Mouse (Mus musculus): ENCODE data around the gene Neu2. TPM values are rescaled to one million over a fixed set of nuclear protein-coding genes. Genes with fewer than 3 reads are reported as not detected.

Gene Neu2
- polyA plus RNA-seq, 1 experiment = not detected

DNA sequence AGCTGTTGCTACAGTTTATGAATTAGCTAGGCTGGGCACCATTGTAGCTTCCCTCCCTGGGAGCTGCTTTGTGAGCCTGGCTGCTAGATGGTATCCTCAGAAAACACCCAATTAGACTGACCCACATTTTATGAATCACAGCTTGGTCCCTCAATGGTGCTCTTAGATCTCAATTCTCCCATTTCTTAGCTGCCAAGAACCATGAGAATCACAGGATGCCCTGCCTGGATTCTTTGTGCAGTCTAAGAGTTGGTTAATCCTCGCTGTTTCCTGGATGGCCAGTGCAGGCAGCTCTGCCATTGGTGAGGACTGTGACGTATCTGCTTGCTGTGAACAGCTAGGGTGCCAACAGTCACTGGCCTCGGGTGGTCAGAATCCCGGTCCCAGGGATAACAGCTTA is 16.1 kb upstream of the Neu2 start:
- Histone ChIP-seq H3K4me3 (replicated peaks) (no peak overlapping the region), H3K4me1 (0 out of 2 replicates have a peak, but pooled peaks cover 3% of the 10 kb centered on the region), H3K36me3 (replicated peaks; ENCODE audit: low read length) (no peaks in the 10 kb centered on the region), H3K27me3 (replicated peaks) (peaks cover 55% of the 10 kb centered on the region), H3K9me3 (peaks cover 9% of the 10 kb centered on the region)
- no peak for TF ChIP-seq FLI1 (IDR thresholded peaks at IDR 0.05; ENCODE audit: low read length)
- no peak for TF ChIP-seq GATA1 (IDR thresholded peaks at IDR 0.05; ENCODE audit: borderline replicate concordance, low read length)

DNA sequence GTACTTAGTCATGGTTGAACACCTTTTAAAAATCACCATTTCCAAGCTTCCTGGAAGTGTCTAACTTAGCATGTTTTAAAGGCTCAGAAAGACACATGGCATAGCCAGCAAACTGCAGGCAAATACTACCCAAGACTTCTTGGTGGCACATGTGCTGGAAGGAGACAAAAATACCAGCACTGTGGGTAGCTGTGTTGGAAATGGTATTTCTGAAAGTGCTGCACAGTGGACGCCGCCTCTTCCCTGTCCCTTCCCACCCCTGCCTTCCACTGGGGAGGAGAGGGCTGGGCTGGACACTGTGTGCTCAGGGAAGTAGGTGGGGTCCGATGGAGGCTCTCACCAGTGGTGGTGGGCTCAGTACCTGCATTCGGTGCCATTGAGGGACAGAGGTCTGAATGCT is 4.2 kb upstream of the Neu2 start:
- H3K9me3 ChIP-seq = peaks cover 7% of the 10 kb centered on the region; the same call in 1 of the 2 replicates
- TF ChIP-seq GATA1 (IDR thresholded peaks at IDR 0.05; ENCODE audit: borderline replicate concordance, low read length) = no peak
- TF ChIP-seq FLI1 (IDR thresholded peaks at IDR 0.05; ENCODE audit: low read length) = no peak
- no peaks in the 10 kb centered on the region for H3K36me3 ChIP-seq (replicated peaks; ENCODE audit: low read length)
- peaks cover 16% of the 10 kb centered on the region for H3K4me1 ChIP-seq
- H3K27me3 ChIP-seq (replicated peaks) = peaks cover 81% of the 10 kb centered on the region
- no peak overlapping the region for H3K4me3 ChIP-seq (replicated peaks)

- H3K27me3 ChIP-seq (replicated peaks) = peaks cover 91% of the 10 kb centered on the region
These were observed 1.8 kb upstream of the Neu2 start for GRCm38 (mm10) chr1:87507857-87508256.

DNA sequence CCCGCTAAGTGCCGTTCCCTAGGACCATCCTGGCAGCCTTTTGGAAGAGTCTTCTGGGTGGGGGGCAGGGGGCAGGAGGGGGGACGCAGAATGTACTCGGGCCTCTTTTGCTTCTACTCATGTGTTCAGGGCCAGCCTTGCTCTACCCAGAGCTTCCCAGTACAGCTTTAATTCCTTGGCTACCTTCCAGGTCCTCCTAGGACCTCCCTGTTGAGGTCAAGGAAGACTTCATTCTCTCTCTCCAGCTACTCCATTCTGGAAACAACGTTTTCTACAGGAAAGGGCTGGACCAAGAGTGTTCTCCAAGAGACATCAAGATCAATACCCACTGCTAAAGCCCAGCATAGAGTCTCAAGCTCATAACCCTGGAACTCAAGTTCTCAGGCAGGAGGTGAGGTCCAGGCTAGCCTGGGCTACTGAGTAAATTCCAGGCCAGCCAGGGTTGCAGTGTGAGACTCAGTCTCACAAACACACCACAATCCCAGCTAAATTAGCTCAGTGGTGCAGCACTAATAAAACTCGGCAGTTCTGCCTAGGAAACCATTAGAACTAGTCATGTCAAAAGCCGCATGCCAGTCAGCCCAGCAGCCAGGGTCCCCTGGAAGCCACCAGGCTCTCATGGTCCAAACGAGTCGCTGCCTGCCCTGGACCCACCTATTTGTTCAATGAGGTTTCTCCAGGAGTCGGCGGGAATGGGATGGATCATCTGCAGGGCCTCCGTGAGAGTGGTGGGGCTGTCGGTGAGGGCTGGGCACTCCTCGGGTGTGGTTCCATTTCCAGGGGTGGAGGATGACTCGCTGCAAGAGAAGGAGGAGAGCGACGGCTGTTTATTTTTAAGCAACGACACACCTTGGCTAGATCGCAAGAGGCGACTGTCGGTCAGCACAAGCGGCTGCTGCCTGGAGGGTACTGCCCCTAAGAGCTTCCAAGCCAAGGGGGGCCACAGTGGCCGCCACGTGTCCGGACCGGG is 813 bp upstream of the Neu2 start:
- Histone ChIP-seq H3K4me1 (peaks cover 16% of the 10 kb centered on the region), H3K9me3 (peaks cover 33% of the 10 kb centered on the region), H3K4me3 (replicated peaks) (peak overlapping the region; percentile 89), H3K36me3 (replicated peaks; ENCODE audit: low read length) (no peaks in the 10 kb centered on the region), H3K27me3 (replicated peaks) (peaks cover 91% of the 10 kb centered on the region)
- TF ChIP-seq FLI1 (IDR thresholded peaks at IDR 0.05; ENCODE audit: low read length) = no peak
- TF ChIP-seq GATA1 (IDR thresholded peaks at IDR 0.05; ENCODE audit: borderline replicate concordance, low read length) = no peak

More at GRCm38 (mm10) chr1:87507857-87508256, 1.8 kb upstream of the Neu2 start:
- Histone ChIP-seq H3K4me3 (replicated peaks) (no peak overlapping the region), H3K4me1 (peaks cover 16% of the 10 kb centered on the region), H3K9me3 (peaks cover 25% of the 10 kb centered on the region), H3K36me3 (replicated peaks; ENCODE audit: low read length) (no peaks in the 10 kb centered on the region)
- no peak for TF ChIP-seq FLI1 (IDR thresholded peaks at IDR 0.05; ENCODE audit: low read length)
- no peak for TF ChIP-seq GATA1 (IDR thresholded peaks at IDR 0.05; ENCODE audit: borderline replicate concordance, low read length)

GRCm38 (mm10) chr1:87510166-87510691 is 540 bp downstream of the Neu2 start:
- TF ChIP-seq FLI1 (IDR thresholded peaks at IDR 0.05; ENCODE audit: low read length) = no peak
- TF ChIP-seq GATA1 (IDR thresholded peaks at IDR 0.05; ENCODE audit: borderline replicate concordance, low read length) = no peak
- peaks cover 16% of the 10 kb centered on the region for H3K4me1 ChIP-seq
- no peaks in the 10 kb centered on the region for H3K36me3 ChIP-seq (replicated peaks; ENCODE audit: low read length)
- peaks cover 39% of the 10 kb centered on the region for H3K9me3 ChIP-seq
- peak overlapping the region; percentile 89 for H3K4me3 ChIP-seq (replicated peaks)
- peaks cover 83% of the 10 kb centered on the region for H3K27me3 ChIP-seq (replicated peaks)

GRCm38 (mm10) chr1:87510845-87511244 is 1.2 kb downstream of the Neu2 start:
- Histone ChIP-seq H3K9me3 (peaks cover 45% of the 10 kb centered on the region), H3K36me3 (replicated peaks; ENCODE audit: low read length) (no peaks in the 10 kb centered on the region), H3K4me3 (replicated peaks) (no peak overlapping the region), H3K27me3 (replicated peaks) (peaks cover 79% of the 10 kb centered on the region), H3K4me1 (peaks cover 16% of the 10 kb centered on the region)
- TF ChIP-seq GATA1 (IDR thresholded peaks at IDR 0.05; ENCODE audit: borderline replicate concordance, low read length) (no peak), FLI1 (IDR thresholded peaks at IDR 0.05; ENCODE audit: low read length) (no peak)

DNA sequence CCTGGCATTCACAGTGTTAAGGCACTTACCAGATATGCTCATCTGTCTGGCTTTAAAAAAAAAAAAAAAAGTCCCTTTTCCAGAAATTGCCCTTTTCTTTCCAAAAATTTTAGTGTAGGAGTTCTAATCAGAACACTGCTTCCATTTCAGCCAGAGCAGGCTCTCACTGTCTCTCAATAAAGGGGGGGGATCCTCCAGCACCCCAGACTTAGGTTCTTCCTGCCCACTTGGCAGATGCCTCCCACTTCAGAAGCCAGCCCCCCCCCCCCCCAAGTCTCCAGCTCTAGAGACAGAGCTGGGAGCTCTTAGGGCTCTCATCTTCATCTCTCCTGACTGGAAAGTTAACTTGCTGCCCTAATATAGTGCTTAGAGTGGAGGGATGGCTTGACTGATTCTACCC is 10.8 kb downstream of the Neu2 start:
- H3K9me3 ChIP-seq = peaks cover 15% of the 10 kb centered on the region
- no peaks in the 10 kb centered on the region for H3K4me1 ChIP-seq
- H3K36me3 ChIP-seq (replicated peaks; ENCODE audit: low read length) = no peaks in the 10 kb centered on the region
- no peak overlapping the region for H3K4me3 ChIP-seq (replicated peaks)
- TF ChIP-seq FLI1 (IDR thresholded peaks at IDR 0.05; ENCODE audit: low read length) (no peak), GATA1 (IDR thresholded peaks at IDR 0.05; ENCODE audit: borderline replicate concordance, low read length) (no peak)
- H3K27me3 ChIP-seq (replicated peaks) = peaks cover 42% of the 10 kb centered on the region

- H3K27me3 ChIP-seq (replicated peaks) = peaks cover 39% of the 10 kb centered on the region
- H3K9me3 ChIP-seq = peaks cover 4% of the 10 kb centered on the region; the same call in 1 of the 2 replicates
- H3K36me3 ChIP-seq (replicated peaks; ENCODE audit: low read length) = no peaks in the 10 kb centered on the region
- TF ChIP-seq GATA1 (IDR thresholded peaks at IDR 0.05; ENCODE audit: borderline replicate concordance, low read length) = no peak
- H3K4me1 ChIP-seq = no peaks in the 10 kb centered on the region
- no peak overlapping the region for H3K4me3 ChIP-seq (replicated peaks)
These were observed 11.8 kb downstream of the Neu2 start for GRCm38 (mm10) chr1:87521523-87521922.

GRCm38 (mm10) chr1:87525041-87525440 is 15.4 kb downstream of the Neu2 start:
- H3K4me3 ChIP-seq (replicated peaks) = no peak overlapping the region
- H3K4me1 ChIP-seq = no peaks in the 10 kb centered on the region
- H3K27me3 ChIP-seq (replicated peaks) = peaks cover 36% of the 10 kb centered on the region
- no peaks in the 10 kb centered on the region for H3K9me3 ChIP-seq
- no peak for TF ChIP-seq FLI1 (IDR thresholded peaks at IDR 0.05; ENCODE audit: low read length)
- no peak for TF ChIP-seq GATA1 (IDR thresholded peaks at IDR 0.05; ENCODE audit: borderline replicate concordance, low read length)
- H3K36me3 ChIP-seq (replicated peaks; ENCODE audit: low read length) = no peaks in the 10 kb centered on the region

- TF ChIP-seq FLI1 (IDR thresholded peaks at IDR 0.05; ENCODE audit: low read length) = no peak
- no peak for TF ChIP-seq GATA1 (IDR thresholded peaks at IDR 0.05; ENCODE audit: borderline replicate concordance, low read length)
- H3K4me1 ChIP-seq = no peaks in the 10 kb centered on the region
- H3K27me3 ChIP-seq (replicated peaks) = peaks cover 27% of the 10 kb centered on the region
- H3K4me3 ChIP-seq (replicated peaks) = no peak overlapping the region
- no peaks in the 10 kb centered on the region for H3K9me3 ChIP-seq
- H3K36me3 ChIP-seq (replicated peaks; ENCODE audit: low read length) = no peaks in the 10 kb centered on the region
These were observed 17.5 kb downstream of the Neu2 start for GRCm38 (mm10) chr1:87527191-87527590.
